Mouse (Mus musculus) olfactory bulb, adult 2 months (tissue): ENCODE measurements around the gene Mansc4.

Experiments
- CTCF ChIP-seq: fragments of 200-500 bp; IDR thresholded peaks from 2 replicates; pipeline ENCODE4 v1.5.1; 2012; ENCODE audit warnings: low read depth, mild to moderate bottlenecking, low read length, moderate library complexity; ENCODE audit not compliant: insufficient read depth
- POLR2A ChIP-seq: fragments of 200-500 bp; IDR thresholded peaks from 2 replicates; pipeline ENCODE4 v1.6.1; 2012; ENCODE audit warnings: mild to moderate bottlenecking, low read depth, low read length, moderate library complexity; ENCODE audit not compliant: insufficient read depth

GRCm38 (mm10) chr6:147042291-147043290 lies 44.2 kb downstream of the Mansc4 start, which contains the start of gene Mrps35:
- no peak for TF ChIP-seq CTCF
- TF ChIP-seq POLR2A, result peak; percentile 88
